Mouse (Mus musculus): ENCODE results near the gene Msl1. TPM values are rescaled to one million over a fixed set of nuclear protein-coding genes. Genes with fewer than 3 reads are reported as not detected.

Msl1 gene
- polyA plus RNA-seq, 1 experiment = 252 TPM

DNA sequence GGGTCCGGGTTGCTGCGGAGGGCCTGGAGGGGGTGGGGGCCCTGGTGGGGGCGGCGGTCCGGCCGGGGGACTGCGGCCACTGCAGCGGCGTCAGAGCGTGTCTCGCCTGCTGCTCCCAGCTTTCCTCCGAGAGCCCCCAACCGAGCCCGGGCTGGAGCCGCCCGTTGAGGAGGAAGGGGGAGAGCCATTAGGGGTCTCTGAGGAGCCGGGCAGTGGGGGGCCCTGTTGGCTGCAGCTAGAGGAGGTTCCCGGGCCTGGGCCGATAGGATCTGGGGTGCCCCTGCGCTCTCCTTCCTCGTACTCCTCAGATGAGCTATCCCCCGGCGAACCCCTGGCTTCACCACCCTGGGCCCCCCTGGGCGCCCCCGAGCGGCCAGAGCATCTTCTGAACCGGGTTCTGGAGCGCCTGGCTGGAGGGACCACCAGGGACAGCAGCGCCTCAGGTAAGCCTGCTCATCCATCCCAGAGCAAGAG, 42.0 kb downstream of the Msl1 start:
- WGBS = 2% methylated on average over 29 of the region's 29 CpGs
- Histone ChIP-seq H3K4me1 (ENCODE audit: control insufficient read depth, insufficient read depth, low read length) (peaks cover 28% of the 10 kb centered on the region), H3K27ac (ENCODE audit: insufficient read depth, low read depth, low read length) (no peak overlapping the region), H3K4me3 (ENCODE audit: insufficient read depth, low read depth, low read length) (peak overlapping the region; percentile 66)
- TF ChIP-seq POLR2A (IDR thresholded peaks at IDR 0.05; ENCODE audit: insufficient read depth, low read depth, low read length) = no peak
- no peak for TF ChIP-seq CTCF (IDR thresholded peaks at IDR 0.05; ENCODE audit: insufficient read depth, low read depth, low read length)

DNA sequence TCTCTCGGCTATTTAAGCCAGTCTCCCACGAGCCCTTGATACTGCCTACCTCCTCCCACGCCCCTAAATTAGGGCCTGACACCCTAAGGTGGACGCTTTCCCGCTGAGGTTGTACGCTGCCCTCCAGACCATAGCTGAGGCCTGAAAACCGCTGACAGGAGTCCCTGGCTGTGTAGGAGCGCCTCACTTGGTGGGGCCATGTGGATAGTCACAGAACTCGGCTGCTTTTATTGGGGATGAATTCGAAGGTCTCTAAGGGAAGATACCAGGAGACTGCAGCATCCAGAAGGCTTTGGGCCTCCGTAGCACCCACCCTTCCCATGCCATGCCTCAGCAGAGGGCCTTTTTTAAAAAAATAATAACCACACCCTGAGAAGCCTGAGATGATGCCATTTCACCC, 42.6 kb downstream of the Msl1 start:
- Histone ChIP-seq H3K27ac (ENCODE audit: insufficient read depth, low read depth, low read length) (peak overlapping the region; percentile 67), H3K4me3 (ENCODE audit: insufficient read depth, low read depth, low read length) (peak overlapping the region; percentile 66), H3K4me1 (ENCODE audit: control insufficient read depth, insufficient read depth, low read length) (peaks cover 28% of the 10 kb centered on the region)
- no peak for TF ChIP-seq POLR2A (IDR thresholded peaks at IDR 0.05; ENCODE audit: insufficient read depth, low read depth, low read length)
- no peak for TF ChIP-seq CTCF (IDR thresholded peaks at IDR 0.05; ENCODE audit: insufficient read depth, low read depth, low read length)
- 30% methylated on average over 11 of the region's 11 CpGs for WGBS

DNA sequence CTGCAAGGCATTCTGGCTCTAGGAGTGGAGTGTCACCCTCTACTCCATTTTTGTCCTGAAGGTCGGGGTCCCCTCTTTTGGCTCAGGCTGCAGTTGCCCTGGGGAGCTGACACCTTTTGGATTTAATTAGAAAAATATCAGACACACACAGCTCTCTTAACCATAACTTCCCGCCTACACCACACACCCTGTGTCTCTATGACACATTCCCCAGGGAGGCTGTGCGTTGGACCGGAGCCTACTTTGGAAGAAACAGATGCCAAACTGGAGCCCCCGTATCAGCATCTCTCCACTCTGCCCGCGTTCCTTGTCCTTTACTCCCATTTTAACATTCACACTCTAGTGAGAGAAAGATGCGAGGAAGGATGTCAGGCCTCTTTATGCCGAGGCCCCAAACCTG, 43.2 kb downstream of the Msl1 start:
- H3K4me1 ChIP-seq (ENCODE audit: control insufficient read depth, insufficient read depth, low read length) = peaks cover 28% of the 10 kb centered on the region
- peak overlapping the region; percentile 67 for H3K27ac ChIP-seq (ENCODE audit: insufficient read depth, low read depth, low read length)
- H3K4me3 ChIP-seq (ENCODE audit: insufficient read depth, low read depth, low read length) = peak overlapping the region; percentile 41
- TF ChIP-seq CTCF (IDR thresholded peaks at IDR 0.05; ENCODE audit: insufficient read depth, low read depth, low read length) (no peak), POLR2A (IDR thresholded peaks at IDR 0.05; ENCODE audit: insufficient read depth, low read depth, low read length) (no peak)
- 22% methylated on average over 9 of the region's 9 CpGs for WGBS

DNA sequence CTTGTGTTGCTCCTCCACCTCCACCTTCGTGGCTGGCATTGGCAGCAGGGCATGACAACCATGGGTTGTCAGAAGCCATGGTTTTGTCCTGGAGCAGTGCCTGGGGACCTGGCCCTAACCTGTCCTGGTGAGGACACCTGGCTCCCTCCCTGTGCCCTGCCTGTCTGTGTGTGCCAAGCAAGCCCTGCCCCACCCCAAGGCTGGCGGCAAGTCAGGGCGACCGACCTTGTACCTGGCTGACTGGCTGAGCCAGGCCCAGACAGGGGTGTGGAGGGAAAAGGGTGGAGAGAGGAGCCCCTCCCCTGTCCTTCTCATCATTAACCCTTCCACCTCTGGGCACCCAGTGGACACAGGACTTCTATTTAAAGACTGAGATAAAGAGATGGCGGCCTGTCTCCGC, 44.1 kb downstream of the Msl1 start:
- Histone ChIP-seq H3K4me3 (ENCODE audit: insufficient read depth, low read depth, low read length) (no peak overlapping the region), H3K27ac (ENCODE audit: insufficient read depth, low read depth, low read length) (no peak overlapping the region), H3K4me1 (ENCODE audit: control insufficient read depth, insufficient read depth, low read length) (peaks cover 28% of the 10 kb centered on the region)
- TF ChIP-seq POLR2A (IDR thresholded peaks at IDR 0.05; ENCODE audit: insufficient read depth, low read depth, low read length) (no peak), CTCF (IDR thresholded peaks at IDR 0.05; ENCODE audit: insufficient read depth, low read depth, low read length) (no peak)
- WGBS = 62% methylated on average over 6 of the region's 6 CpGs

GRCm38 (mm10) chr11:98839897-98840296, 44.6 kb downstream of the Msl1 start:
- WGBS = 72% methylated on average over 10 of the region's 10 CpGs
- no peak overlapping the region for H3K4me3 ChIP-seq (ENCODE audit: insufficient read depth, low read depth, low read length)
- H3K4me1 ChIP-seq (ENCODE audit: control insufficient read depth, insufficient read depth, low read length) = peaks cover 28% of the 10 kb centered on the region
- H3K27ac ChIP-seq (ENCODE audit: insufficient read depth, low read depth, low read length) = no peak overlapping the region
- TF ChIP-seq POLR2A (IDR thresholded peaks at IDR 0.05; ENCODE audit: insufficient read depth, low read depth, low read length) (no peak), CTCF (IDR thresholded peaks at IDR 0.05; ENCODE audit: insufficient read depth, low read depth, low read length) (no peak)

DNA sequence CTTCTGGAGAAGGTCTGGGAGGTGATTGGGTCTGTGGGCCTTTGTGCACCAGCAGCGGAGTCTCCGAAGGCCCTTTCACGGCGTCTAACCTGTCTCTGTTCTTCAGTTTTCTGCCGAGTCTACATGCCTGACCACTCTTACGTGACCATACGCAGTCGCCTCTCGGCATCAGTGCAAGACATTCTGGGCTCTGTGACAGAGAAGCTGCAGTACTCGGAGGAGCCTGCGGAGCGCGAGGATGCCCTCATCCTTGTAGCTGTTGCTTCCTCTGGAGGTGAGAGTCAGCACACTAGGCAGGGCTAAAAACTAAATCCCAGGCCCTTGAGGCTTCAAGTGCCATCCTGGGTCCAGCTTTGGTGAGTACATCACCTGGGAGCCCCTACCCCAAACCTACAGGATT, 50.7 kb downstream of the Msl1 start:
- WGBS = 52% methylated on average over 13 of the region's 13 CpGs
- TF ChIP-seq CTCF (IDR thresholded peaks at IDR 0.05; ENCODE audit: insufficient read depth, low read depth, low read length) (no peak), POLR2A (IDR thresholded peaks at IDR 0.05; ENCODE audit: insufficient read depth, low read depth, low read length) (no peak)
- H3K4me3 ChIP-seq (ENCODE audit: insufficient read depth, low read depth, low read length) = no peak overlapping the region
- H3K27ac ChIP-seq (ENCODE audit: insufficient read depth, low read depth, low read length) = no peak overlapping the region
- H3K4me1 ChIP-seq (ENCODE audit: control insufficient read depth, insufficient read depth, low read length) = peaks cover 21% of the 10 kb centered on the region

DNA sequence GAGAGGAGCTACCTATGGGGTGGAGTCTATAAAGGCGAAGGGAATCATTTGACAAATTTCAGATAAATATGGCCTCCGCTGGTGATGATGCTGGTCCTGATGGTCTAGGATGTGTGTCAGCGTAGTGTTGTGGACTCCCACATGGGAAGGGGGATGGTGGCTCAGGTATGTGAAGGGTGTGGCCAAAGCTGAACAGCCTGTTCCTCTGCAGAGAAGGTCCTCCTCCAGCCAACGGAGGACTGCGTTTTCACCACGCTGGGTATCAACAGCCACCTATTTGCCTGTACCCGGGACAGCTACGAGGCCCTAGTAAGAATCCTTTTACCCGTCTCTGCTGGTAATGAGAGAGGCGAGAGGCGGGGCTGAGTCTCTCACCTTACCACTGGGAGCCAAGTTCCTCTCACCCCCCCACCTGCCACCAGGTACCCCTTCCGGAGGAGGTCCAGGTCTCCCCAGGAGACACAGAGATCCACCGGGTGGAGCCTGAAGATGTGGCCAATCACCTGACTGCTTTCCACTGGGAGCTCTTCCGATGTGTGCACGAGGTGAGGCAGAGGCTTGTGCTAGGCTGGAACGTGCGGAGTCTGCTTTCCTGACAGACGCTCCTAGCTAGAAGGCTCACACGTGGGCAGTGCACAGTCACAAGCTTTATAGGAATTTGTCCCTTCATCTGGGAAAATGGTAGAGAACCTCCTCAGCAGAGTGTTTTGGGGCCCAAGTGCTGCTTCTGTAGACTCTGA, 51.7 kb downstream of the Msl1 start:
- H3K4me3 ChIP-seq (ENCODE audit: insufficient read depth, low read depth, low read length) = no peak overlapping the region
- peaks cover 31% of the 10 kb centered on the region for H3K4me1 ChIP-seq (ENCODE audit: control insufficient read depth, insufficient read depth, low read length)
- TF ChIP-seq POLR2A (IDR thresholded peaks at IDR 0.05; ENCODE audit: insufficient read depth, low read depth, low read length) (no peak), CTCF (IDR thresholded peaks at IDR 0.05; ENCODE audit: insufficient read depth, low read depth, low read length) (no peak)
- no peak overlapping the region for H3K27ac ChIP-seq (ENCODE audit: insufficient read depth, low read depth, low read length)
- WGBS = 82% methylated on average over 19 of the region's 19 CpGs

DNA sequence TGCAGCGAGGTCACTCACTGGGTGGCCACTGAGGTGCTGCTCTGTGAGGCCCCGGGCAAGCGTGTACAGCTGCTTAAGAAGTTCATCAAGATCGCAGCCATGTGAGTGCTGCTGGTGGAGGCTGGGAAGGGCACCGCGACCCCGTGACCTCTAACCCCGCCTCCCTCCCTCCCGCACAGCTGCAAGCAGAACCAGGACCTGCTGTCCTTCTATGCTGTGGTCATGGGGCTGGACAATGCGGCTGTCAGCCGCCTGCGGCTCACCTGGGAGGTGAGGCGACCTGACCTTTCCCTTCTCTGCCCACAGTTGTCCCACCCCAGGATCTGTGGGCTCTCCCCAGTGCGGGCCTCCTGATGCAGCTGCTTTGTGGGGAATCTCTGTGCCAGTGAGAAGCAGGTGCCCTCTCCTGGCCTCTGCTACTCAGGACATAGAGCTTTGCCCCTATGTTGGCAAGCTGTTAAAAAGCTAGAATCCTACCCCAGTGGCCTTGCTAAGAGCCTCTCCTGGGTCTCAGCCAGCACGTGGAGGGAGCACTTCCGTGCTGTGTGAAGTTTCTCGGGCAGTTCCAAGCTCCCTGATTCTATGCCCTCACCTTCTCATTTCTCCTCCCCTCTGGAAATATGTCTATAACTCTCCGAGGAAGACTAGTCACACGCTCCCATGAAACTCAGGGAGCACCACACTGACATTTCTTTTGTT, 54.0 kb downstream of the Msl1 start:
- WGBS = 19% methylated on average over 19 of the region's 19 CpGs
- TF ChIP-seq CTCF (IDR thresholded peaks at IDR 0.05; ENCODE audit: insufficient read depth, low read depth, low read length) (no peak), POLR2A (IDR thresholded peaks at IDR 0.05; ENCODE audit: insufficient read depth, low read depth, low read length) (no peak)
- no peak overlapping the region for H3K4me3 ChIP-seq (ENCODE audit: insufficient read depth, low read depth, low read length)
- H3K27ac ChIP-seq (ENCODE audit: insufficient read depth, low read depth, low read length) = peak overlapping the region; percentile 66
- H3K4me1 ChIP-seq (ENCODE audit: control insufficient read depth, insufficient read depth, low read length) = peaks cover 39% of the 10 kb centered on the region

All from olfactory bulb, adult 2 months (tissue).